Mouse (Mus musculus) c-Kit-positive CD71-positive TER-119-positive erythroid progenitor cells, embryonic 14.5 days (primary cell): ENCODE data around the gene Mbd5.
A peak's percentile ranks its signal among the peaks of the same experiment; 100 is the strongest.
"Not testable (repeated sequence)": the region's sequence is repeated elsewhere in the genome, so short reads cannot be mapped to it uniquely, and the experiment has no call there.

ENCODE experiments used
- DNase-seq: peaks from one replicate; pipeline ENCODE4 v3.0.0-alpha.2; 2013; ENCODE audit warnings: low spot score

Gene Mbd5

DNA sequence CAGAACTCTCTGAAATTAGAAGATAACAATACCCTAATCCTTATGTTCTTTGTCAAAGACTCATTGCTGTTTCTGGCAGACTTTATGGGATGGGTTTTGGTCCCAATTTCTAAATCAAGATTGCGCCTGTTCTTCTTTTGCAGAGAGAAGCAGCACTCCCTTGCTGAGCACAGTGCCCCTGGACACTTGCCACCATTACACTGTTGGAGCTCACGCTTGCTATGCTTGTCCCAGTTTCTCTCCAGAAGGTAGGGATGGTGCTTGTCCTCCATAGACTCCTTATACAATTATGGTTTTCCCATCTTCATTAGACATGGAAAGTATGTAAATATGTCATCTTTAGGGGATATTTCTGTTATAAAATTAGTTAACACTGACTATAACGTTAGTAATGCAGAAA is 220.5 kb downstream of the Mbd5 start:
- DNase-seq, result no peak

DNA sequence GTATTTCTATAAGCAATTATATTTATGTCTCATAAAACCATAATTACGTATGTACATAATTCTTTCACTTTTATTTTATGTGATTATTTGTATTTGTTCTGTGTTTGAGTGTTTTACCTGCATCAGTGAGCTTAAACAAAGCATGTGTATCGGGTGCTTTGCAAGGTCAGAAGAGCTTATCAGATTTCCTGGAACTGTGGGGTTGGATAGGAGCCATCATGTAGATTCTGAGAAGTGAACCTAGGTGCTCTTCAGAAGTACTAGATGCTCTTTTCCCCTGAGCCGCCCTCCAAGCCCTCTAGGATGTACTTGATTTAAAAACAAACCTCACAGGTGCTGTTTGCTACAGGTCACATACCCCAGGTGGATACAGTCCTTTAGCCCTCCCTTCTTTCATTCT is 227.7 kb downstream of the Mbd5 start:
- DNase-seq, result peak; percentile 15

GRCm38 (mm10) chr2:49190984-49191383 is 241.7 kb downstream of the Mbd5 start:
- no peak for DNase-seq

GRCm38 (mm10) chr2:49191695-49192094 is 242.4 kb downstream of the Mbd5 start:
- no peak for DNase-seq

- no peak for DNase-seq
Observed at GRCm38 (mm10) chr2:49204081-49204480, 254.8 kb downstream of the Mbd5 start.

GRCm38 (mm10) chr2:49205692-49206091 is 256.4 kb downstream of the Mbd5 start:
- DNase-seq, result not testable (repeated sequence)

- DNase-seq, result no peak
Observed at GRCm38 (mm10) chr2:49209349-49209748, 260.0 kb downstream of the Mbd5 start.

DNA sequence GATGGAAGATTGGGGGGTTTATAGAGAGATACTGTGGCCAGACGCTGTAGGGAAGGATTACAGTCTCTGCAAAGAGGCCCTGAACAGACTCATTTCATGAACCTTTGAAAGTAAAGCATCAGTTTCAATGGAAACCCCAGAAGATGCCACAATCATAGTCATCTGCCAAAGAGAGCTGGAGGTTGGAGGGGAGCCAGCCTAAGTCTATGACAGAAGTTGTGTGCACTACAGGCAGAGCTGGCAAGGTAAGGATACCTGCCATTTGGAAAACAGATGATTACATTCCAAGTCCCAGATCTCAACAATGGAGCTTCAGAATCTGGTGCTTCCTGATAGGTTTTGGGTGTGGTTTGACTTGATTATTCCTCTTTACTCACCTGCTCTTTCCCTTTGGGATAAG is 261.1 kb downstream of the Mbd5 start:
- DNase-seq, result no peak

DNA sequence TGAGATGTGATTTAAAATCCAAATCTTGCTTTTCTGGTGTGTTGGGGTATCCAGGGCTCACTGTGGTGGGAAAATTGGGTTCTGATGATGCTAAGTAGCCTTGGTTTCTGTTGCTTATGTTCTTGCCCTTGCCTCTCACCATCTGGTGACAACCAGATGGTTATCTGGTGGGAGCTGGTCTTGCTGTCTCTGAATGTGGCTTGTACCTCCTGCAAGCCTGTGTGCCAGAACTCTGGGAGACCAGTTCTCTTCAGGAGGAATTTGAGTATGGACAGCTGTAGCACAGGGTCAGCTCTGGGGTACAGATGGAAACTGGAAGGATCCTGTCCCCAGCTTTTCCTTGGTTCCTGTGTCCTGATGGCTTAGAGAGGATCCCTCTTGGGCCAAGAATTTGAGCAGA is 280.4 kb downstream of the Mbd5 start:
- no peak for DNase-seq

DNA sequence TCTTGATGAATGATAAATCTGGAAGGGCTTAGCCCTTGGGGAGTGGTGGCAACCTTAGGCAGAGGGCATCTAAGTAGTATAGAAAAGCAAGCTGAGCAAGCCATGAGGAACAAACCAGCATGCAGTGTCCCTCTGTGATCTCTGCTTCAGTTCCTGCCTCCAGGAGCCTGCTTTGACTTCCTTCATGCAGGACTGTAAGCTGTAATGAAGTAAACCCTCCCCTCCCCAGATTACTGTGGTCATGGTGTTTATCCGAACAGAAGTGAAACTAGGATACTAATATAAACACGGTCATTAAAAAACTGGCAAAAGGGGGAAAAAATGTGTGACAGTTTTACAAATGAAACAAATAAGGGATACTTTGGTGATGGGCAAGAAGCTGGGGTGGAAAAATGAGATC is 284.8 kb downstream of the Mbd5 start:
- DNase-seq, result no peak

DNA sequence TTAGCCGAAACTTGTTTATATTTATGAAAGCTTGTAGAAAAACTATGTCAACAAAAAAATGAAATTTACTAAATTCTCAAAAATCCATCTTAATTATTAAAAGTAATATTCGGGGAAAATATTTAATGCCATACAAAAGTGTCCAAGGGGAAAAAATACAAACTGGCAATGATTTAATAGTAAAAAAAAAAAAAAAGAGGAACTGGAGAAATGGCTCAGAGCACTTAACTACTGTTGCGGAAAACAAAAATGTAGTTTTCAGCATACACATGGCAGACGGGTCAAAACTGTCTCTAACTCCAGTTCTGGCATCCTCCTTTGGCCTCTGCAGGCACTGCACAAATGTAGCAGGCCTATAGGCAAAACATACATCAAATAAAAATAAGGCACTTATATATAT is 292.4 kb downstream of the Mbd5 start:
- no peak for DNase-seq

DNA sequence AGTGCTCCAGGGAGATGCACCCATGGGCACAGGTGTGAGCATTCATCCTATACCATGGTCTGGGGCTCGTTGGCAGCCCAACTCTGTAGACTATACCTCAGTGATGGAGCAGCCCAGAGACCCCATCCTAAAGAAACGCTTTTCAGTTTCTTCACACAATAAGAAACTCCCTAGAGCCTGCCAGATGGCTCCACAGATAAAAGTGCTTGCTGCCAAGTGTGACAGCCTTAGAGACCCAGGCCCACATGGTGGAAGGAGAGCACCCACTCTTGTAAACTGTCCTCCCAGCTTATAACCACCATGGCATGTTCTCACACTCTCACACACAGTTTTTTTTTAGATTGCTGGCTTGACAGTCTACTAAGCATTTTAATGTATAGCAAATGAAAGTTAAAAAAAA is 314.8 kb downstream of the Mbd5 start:
- no peak for DNase-seq

GRCm38 (mm10) chr2:49272295-49272967 is 323.1 kb downstream of the Mbd5 start:
- DNase-seq, result no peak

GRCm38 (mm10) chr2:49276017-49276722 is 326.9 kb downstream of the Mbd5 start:
- DNase-seq, result no peak

DNA sequence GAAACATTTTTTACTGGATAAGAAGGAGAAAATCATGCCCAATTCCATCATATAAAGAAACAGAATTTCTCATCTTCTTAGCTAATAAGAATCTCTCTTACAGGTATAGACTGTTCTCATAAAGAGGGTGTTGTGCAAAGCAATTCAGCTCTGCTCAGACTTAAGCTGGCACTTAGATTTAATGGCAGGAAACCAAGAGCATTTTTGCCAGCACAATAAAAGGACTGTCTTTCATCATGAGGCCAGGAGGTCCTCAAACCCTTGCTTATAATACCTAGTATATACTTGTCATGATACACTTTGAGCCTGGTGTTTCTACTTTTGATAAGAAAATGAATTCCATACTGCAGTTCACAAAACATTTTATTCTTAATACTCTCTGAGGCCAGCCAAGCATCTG is 331.2 kb downstream of the Mbd5 start:
- DNase-seq, result no peak

GRCm38 (mm10) chr2:49283583-49283982 is 334.3 kb downstream of the Mbd5 start:
- no peak for DNase-seq

GRCm38 (mm10) chr2:49286965-49287364 is 337.7 kb downstream of the Mbd5 start:
- no peak for DNase-seq

GRCm38 (mm10) chr2:49291709-49292108 is 342.4 kb downstream of the Mbd5 start:
- no peak for DNase-seq

GRCm38 (mm10) chr2:49312629-49313447 is 363.5 kb downstream of the Mbd5 start:
- peak; percentile 66 for DNase-seq

DNA sequence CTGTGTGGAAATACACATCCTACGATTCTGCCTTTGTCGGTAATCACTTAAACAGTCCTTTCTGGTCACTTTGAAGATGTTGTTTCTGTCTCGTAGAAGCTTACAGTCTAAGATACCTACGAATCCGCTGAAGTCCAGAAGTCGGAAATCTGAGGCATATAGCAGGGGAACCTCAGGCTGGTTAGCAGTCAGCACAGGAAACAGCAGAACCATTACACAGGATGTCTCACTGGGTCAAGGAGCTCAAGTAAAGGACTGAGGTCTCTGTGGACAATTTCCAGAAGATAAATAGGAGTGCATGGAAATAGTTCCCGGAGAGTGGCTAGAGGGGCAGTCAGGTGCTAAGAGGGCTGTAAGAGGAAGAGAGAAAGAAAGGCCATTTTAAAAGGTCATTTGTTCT is 384.3 kb downstream of the Mbd5 start:
- DNase-seq, result no peak

DNA sequence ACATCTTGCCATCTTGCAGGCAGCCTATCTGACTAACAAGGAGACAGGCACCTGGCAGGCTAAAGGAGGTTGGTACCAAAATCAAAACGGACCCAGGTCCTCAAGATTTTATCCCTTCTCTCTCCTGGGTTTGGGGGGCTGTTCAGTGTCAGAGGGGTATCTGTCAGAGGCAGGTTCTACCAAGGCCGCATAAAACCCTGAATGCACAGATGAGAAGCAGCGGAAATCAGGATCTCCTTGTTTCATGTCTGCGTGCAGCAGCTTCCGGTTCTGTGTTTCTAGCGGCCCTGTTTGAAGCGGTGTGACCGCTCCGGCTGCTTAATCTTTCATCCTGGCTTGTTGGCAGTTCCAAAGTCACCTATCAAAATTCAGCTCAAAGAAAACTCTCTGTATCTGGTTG is 386.0 kb downstream of the Mbd5 start:
- DNase-seq, result no peak

DNA sequence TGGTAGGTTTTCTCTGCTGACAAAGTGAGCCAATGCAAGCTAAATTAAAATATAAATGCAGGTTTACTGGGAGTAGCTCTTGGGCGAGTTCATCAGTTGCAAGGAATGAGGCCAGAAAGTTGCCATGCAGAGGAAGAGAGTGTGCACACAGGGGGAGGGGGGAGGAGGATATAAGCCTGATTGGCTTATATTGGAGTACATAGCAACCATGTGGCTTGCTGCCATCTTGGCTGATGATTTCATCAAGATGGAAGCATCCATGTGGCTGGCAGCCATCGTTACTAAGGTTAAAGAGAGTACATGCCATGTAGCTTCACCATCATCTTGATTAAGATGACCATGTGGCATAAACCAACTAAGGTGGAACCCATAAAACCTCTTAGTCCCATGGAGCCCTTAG is 395.0 kb downstream of the Mbd5 start:
- DNase-seq, result no peak

GRCm38 (mm10) chr2:49345786-49346185 is 396.5 kb downstream of the Mbd5 start:
- no peak for DNase-seq
